Mouse (Mus musculus) layer of hippocampus, adult 8-10 months (tissue): Measurements from ENCODE around the gene Vti1a. TPM values are rescaled to one million over a fixed set of nuclear protein-coding genes. Genes with fewer than 3 reads are reported as not detected.

Source experiments
- DNase-seq, 2 experiments: peaks; one replicate each; pipeline ENCODE4 v3.0.0; 2022; ENCODE audit warnings: low spot score in 2 of 2
- total RNA-seq, 4 experiments: library from RNA; stranded (reverse); gene quantifications; 2 replicates each; pipeline ENCODE4 v1.2.4; 2022

The Vti1a gene
- total RNA-seq, 4 experiments from 2014 or later = 56.7 to 64.1 (median 60.2) TPM

GRCm38 (mm10) chr19:55582896-55583653 lies 267.0 kb downstream of the Vti1a start:
- DNase-seq = no peak

- DNase-seq = no peak
Measured at GRCm38 (mm10) chr19:55585270-55586224, 269.5 kb downstream of the Vti1a start.

- no peak for DNase-seq
Measured at GRCm38 (mm10) chr19:55587638-55588421, 271.7 kb downstream of the Vti1a start.

- DNase-seq = no peak
Measured at GRCm38 (mm10) chr19:55588948-55589896, 273.1 kb downstream of the Vti1a start.

GRCm38 (mm10) chr19:55592876-55593691 lies 277.0 kb downstream of the Vti1a start:
- peak in 1 of 2 experiments; percentile 14 for DNase-seq

- DNase-seq = no peak
Measured at GRCm38 (mm10) chr19:55593729-55594444, 277.8 kb downstream of the Vti1a start.

GRCm38 (mm10) chr19:55594451-55594850 lies 278.4 kb downstream of the Vti1a start:
- no peak for DNase-seq

- DNase-seq = no peak
Measured at GRCm38 (mm10) chr19:55595945-55596649, 280.0 kb downstream of the Vti1a start.

GRCm38 (mm10) chr19:55596804-55597203 lies 280.7 kb downstream of the Vti1a start:
- DNase-seq = no peak

- no peak for DNase-seq
Measured at GRCm38 (mm10) chr19:55597296-55597695, 281.2 kb downstream of the Vti1a start.

- DNase-seq = no peak
Measured at GRCm38 (mm10) chr19:55597951-55598350, 281.9 kb downstream of the Vti1a start.

GRCm38 (mm10) chr19:55599124-55599523 lies 283.0 kb downstream of the Vti1a start:
- no peak for DNase-seq

GRCm38 (mm10) chr19:55607725-55608124 lies 291.6 kb downstream of the Vti1a start:
- no peak for DNase-seq

- no peak for DNase-seq
Measured at GRCm38 (mm10) chr19:55608858-55609375, 292.8 kb downstream of the Vti1a start.

GRCm38 (mm10) chr19:55609806-55610205 lies 293.7 kb downstream of the Vti1a start:
- DNase-seq = no peak

GRCm38 (mm10) chr19:55615743-55616142 lies 299.6 kb downstream of the Vti1a start:
- DNase-seq = no peak

- no peak for DNase-seq
Measured at GRCm38 (mm10) chr19:55616276-55616675, 300.2 kb downstream of the Vti1a start.

- DNase-seq = no peak
Measured at GRCm38 (mm10) chr19:55616937-55617336, 300.8 kb downstream of the Vti1a start.
